Mouse (Mus musculus) testis, adult 2 months (tissue): ENCODE results near the gene Pkig.

Experiments
- CTCF ChIP-seq: fragments of 200-500 bp; IDR thresholded peaks from 2 replicates; pipeline ENCODE4 v1.5.1; 2012; ENCODE audit warnings: low read depth, mild to moderate bottlenecking, inconsistent platforms, low read length, moderate library complexity; ENCODE audit not compliant: control insufficient read depth, insufficient read depth, insufficient replicate concordance
- POLR2A ChIP-seq: fragments of 200-500 bp; IDR thresholded peaks from 2 replicates; pipeline ENCODE4 v1.6.1; 2012; ENCODE audit warnings: low read depth, mild to moderate bottlenecking, inconsistent platforms, low read length, moderate library complexity; ENCODE audit not compliant: control insufficient read depth

DNA sequence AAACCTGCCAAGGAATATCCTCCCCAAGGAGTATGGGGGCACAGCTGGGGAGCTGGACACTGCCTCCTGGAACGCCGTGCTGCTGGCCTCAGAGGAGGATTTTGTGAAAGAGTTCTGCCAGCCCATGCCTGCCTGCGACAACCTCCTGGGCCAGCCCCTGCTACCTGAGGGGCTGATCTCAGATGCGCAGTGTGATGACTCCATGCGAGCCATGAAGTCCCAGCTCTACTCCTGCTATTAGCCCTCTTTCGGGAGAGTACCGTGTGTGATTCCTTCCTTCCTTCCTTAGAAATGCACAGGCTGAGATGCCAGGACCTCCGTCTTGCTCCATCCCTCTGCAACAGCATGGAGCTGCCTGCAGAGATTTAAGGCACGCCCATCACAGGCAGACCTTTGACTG is 42.8 kb upstream of the Pkig start:
- no peak for TF ChIP-seq POLR2A
- TF ChIP-seq CTCF, result no peak
